Mouse (Mus musculus) CD4-positive helper T cell, adult 2 months (primary cell): ENCODE measurements around the gene Pkn2.

Source experiments
- DNase-seq: peaks from one replicate; pipeline ENCODE4 v3.0.0-alpha.2; 2012; ENCODE audit warnings: low read depth, missing footprints, low spot score

Pkn2 gene

GRCm38 (mm10) chr3:142743973-142744898, 137.6 kb downstream of the Pkn2 start:
- peak; percentile 71 for DNase-seq
